Mouse (Mus musculus): Measurements from ENCODE around the gene Gdf2.

The Gdf2 gene

GRCm38 (mm10) chr14:33956055-33956454, 15.2 kb downstream of the Gdf2 start:
- DNase-seq (ENCODE audit: low read depth, low spot score) = no peak

GRCm38 (mm10) chr14:33958186-33958585, 17.3 kb downstream of the Gdf2 start:
- no peak for DNase-seq (ENCODE audit: low read depth, low spot score)

DNA sequence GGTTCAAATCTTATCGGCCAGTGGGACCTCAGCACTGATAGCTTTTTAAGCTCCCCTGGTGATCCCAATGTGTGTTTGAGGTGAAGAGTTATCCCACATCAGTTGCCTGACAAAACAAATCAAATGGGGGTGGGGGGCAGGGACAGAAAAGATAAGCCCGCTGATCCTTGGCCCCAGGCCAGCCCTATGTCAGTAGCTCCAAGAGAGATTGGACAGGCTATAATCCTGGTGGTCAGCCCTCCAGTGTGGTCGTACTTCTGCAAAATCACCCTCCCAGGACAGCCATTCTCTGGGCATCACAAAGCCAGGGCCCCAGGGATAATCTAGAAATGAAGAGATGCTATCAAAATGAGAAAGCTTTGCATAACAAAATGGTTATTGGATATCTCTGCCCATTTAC, 18.0 kb downstream of the Gdf2 start:
- no peak for DNase-seq (ENCODE audit: low read depth, low spot score)

- peak; percentile 34 for DNase-seq (ENCODE audit: low read depth, low spot score)
These were observed 18.5 kb downstream of the Gdf2 start for GRCm38 (mm10) chr14:33959341-33959740.

DNA sequence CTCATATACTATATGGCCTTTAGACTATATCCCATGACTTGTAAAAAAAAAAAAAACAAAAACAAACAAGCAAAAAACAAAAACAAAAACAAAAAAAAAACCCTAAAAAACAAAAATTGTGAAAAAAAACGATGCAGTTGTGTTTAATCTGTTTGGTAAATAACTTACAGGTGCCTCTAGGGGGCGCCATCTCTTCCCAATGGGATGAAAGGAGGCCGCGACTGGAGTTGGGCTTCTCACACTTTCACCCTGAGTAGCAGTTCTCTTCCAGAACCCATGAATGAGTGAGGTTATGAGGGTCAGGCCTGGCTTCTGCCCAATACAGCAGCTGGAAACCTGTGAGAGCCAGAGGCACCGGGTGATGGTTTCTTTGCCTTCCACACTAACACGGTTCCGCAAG, 24.8 kb downstream of the Gdf2 start:
- no peak for DNase-seq (ENCODE audit: low read depth, low spot score)

DNA sequence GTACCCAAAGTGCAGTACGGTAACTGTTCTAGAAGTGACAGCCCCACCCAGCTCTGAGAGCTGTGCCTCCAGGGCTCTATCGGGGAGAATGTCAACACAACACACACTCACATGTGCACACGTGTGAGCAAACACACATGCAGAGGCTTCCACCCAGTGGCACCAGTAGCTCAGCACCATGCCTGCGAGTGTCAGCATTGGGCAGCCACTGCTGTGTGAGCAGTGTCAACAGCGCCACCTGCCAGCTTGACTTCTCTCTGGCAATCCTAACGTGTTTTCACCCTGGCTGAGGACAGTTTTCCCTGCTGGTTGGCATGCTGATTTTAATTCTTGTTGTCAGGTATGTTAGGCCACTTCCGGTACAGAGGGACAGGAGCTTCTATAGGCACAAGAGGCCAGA, 31.8 kb downstream of the Gdf2 start:
- no peak for DNase-seq (ENCODE audit: low read depth, low spot score)

DNA sequence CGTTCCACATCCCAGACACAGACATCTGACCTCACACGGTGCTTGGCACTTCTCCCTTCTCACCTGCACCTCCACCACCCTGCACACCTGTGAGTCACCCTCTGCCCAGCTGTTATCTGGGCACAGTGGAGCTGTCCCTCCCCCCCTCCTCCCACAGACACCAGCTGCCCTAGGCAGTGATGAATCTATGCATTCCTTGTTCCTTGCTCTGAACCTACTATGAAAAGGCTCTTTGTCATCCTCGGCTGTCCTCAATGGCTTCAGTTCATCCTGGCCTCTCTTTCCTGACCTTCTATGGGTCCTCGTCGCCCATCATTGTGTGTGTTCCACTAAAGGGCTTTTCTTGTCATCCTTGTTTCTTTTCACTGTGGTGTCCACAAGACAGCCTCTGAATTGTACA, 33.9 kb downstream of the Gdf2 start:
- no peak for DNase-seq (ENCODE audit: low read depth, low spot score)

GRCm38 (mm10) chr14:33977748-33978147, 36.9 kb downstream of the Gdf2 start:
- no peak for DNase-seq (ENCODE audit: low read depth, low spot score)

GRCm38 (mm10) chr14:33978604-33979059, 37.8 kb downstream of the Gdf2 start, which contains the start of gene Zfp488:
Zfp488 (minus strand) TSS chr14:33978764.
- DNase-seq (ENCODE audit: low read depth, low spot score) = peak; percentile 17

DNA sequence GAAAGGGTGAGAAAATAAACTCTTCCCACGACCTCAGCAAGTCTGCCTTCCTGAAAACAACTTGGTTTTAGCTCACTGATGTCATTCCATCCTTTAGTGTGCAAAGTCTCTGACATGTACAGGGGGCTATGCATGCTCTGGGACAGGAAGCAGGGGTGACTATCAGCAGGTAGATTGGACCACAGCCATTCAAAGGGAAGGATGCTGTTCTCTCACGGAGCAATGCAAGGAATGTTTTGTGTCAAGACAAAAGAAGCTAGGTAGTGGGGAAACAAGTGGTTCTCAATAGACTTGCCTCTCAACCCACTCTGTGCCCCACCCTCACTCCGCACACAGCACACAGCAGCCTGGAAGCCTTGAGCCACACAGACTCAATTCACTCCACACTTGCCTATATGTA, 48.4 kb downstream of the Gdf2 start:
- no peak for DNase-seq (ENCODE audit: low read depth, low spot score)

DNA sequence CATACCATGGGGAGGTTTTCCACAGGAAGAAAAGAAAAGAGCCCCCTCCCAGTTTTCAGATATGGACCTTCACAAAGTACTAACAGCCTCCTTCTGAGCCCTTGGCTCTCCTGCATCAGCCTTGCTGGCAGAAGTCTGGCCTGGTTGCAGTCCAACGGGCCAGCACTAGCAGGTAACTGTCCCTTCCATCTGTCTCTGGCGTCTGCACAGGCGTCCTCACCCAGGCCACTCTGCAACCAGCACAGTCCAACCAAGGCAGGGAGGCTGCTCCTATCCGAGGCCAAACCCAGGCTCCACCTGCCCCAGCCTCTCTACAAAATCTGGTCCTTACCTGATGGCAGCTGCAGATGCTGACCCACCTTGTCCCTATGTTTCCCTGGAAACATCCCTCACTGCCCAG, 51.1 kb downstream of the Gdf2 start:
- DNase-seq (ENCODE audit: low read depth, low spot score) = no peak

GRCm38 (mm10) chr14:33993051-33993450, 52.2 kb downstream of the Gdf2 start:
- no peak for DNase-seq (ENCODE audit: low read depth, low spot score)

DNA sequence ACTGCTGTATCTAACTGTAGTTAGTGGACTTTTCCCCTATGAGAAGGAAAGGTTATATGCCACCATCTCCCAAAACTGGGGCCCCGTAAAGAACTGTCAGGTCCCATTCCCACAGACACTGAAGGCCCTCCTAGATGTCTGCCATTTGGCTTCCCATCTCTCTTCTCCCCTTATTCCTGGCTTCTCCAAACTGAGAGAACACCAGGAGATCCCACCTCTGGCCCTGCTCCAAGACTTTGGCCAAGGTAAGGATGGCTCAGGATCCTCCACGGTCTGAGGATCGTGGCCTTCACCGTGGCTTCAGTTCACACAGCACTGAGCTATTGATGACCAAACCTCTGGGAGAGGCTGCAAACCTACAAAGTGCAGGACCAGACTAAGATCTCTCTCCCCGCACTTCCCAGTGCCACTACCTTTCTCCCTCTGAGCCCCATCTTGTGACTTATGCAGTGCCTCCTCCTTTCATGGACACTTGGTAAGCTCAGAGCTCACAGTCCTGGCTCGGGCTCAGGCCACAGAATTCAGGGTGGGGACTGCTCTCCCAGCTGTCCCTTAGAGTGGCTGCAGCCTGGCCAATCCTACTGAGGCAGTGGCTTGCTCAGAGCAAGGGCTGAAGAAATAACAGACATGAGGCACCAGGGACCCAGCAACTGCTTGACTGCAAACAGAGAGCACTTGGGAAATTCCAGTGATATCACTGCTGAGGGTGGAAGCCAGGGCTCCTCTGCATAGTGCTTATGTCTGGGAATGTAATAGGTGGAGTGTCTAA, 52.9 kb downstream of the Gdf2 start:
- no peak for DNase-seq (ENCODE audit: low read depth, low spot score)
